Mouse (Mus musculus): ENCODE measurements around the gene Rnase12. TPM values are rescaled to one million over a fixed set of nuclear protein-coding genes. Genes with fewer than 3 reads are reported as not detected.
A peak's percentile ranks its signal among the peaks of the same experiment; 100 is the strongest.

The Rnase12 gene
- total RNA-seq, 2 experiments from 2014 or later = not detected

DNA sequence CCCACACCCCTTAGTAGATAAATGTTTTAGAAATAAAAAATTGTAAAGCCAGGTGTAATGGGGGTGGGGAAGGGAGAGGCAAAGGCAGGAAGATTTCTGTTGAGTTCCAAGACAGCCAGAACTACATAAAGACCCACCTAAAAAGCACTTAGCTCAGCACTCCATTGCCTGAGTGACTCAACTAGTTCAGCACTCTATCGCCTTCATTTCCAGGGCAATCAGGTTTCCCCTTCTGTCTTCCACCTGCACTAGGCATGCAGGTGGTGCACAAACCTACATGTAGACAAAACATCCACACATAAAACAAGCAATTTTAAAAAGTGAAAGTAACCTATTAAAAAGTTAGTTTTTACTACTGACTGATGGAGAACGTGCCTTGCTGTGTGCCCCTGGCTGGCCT, 27.6 kb upstream of the Rnase12 start:
- no peak for DNase-seq

DNA sequence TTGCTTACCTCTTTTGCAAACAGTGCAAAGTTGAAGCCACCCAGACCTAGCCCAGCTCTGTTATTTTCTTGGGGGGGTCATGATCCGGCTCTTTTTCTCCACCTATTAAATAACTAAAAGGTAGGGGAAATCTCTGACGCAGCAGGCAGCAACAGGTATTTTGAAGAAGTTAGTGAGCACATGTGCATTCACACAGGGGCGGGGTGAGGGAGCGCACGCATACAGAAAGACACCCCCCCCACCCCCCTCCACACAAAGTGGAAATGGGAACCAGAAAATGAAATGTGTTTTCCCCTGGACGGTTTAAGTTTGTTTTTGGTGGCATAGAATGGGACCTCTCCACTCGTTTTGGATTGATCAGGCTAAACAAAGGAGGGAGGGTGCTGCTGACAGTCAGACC, 26.3 kb upstream of the Rnase12 start:
- no peak for DNase-seq

DNA sequence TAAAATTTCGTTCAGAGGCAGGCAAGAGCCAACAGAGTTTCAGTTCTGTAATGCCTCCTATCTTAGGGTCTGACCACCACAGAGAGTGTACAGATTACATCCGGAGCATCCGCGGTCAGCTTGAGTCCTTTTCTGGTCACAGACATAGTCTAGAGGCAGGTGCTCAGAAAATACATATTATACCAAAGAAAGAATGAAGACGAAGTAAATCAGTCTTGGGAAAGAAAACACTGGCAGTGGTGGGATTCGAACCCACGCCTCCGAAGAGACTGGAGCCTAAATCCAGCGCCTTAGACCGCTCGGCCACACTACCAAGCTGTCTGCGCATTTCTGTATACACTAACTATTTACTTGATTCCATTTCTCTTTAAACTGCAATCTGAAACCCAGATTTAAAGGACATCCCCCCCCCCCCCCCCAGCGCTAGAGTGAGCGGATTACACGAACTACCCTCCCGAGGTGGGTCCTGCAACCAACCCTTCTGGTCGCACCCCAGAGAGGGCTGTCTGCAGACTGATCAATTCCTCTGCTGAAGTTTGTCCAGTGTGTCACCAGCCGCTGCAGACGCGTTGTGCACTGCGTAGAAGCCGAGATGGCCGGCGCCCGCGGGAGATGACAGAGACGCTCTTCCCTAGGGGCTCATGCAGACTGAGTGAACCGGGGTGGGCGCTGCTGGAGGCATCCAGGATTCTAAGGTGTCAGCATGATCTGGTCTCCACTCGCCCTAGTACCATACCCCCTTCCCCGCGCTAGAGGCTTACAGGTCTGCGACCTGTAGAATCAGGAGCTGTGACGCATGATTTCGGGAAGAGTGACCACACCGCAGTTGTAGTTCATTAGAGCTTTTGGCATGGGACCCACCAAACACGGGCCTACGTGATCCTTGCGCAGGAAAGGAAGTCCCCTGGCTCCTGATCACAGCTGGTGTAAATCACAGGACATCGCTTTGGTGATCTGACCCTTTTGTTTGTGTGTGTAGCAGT, 25.4 kb upstream of the Rnase12 start:
- DNase-seq = peak; percentile 67

DNA sequence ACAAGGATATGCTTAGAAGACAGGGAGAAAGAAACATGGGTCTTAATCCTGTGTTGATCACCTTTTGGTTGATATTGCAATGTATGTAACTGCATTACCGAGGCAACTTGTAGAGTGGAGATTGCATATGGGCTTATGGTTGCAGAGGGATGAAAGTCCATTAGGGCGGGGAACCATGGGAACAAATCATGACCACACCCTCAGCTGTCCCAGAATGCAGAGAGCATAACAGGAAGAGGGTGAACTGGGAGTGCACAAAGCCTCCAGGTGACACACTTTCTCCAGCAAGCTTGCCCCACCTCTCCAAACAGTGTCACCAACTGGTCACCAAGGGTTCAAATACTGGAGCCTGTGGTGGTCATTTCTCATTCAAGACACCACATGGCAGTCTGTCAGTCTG, 23.6 kb upstream of the Rnase12 start:
- no peak for DNase-seq

DNA sequence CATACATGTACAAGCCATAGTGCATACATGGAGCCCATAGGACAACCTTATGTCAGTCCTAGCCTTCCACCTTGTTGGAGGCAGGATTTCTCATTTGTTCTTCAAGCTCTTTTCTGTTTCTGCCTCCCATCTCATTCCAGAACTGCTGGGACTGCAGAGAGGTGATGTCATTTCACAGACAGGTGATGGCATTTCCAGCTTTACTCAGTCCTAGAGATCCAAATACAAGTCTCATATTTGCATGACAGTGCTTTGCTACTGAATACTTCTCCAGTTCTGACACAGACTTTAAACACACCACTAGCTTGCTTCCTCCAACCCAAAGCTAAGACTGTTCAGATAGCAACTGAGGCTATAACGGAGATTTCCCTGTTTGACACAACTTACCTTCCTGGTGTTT, 21.7 kb upstream of the Rnase12 start:
- no peak for DNase-seq

DNA sequence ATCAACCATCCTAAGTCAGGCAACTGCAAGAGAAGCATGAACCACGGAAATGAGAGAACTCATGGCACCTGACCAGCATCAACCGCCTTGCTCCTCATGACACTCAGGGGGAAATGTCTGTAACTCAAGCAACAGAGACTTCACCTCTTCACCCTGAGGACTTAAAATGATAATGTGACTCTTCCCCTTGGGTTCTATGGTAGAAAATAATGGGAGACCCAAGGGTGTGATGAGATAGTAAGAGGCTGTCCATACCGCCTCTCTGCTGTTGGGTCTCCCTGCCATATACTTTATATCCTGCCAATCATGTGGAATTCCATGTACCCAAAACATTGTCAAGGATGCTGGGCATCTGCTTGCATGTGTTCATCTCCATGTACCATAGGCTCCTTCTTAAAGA, 16.9 kb upstream of the Rnase12 start, which contains the start of gene Olfr750:
Olfr750 (minus strand) TSS at position 101 of the 400 bp plus-strand sequence.
- no peak for DNase-seq

DNA sequence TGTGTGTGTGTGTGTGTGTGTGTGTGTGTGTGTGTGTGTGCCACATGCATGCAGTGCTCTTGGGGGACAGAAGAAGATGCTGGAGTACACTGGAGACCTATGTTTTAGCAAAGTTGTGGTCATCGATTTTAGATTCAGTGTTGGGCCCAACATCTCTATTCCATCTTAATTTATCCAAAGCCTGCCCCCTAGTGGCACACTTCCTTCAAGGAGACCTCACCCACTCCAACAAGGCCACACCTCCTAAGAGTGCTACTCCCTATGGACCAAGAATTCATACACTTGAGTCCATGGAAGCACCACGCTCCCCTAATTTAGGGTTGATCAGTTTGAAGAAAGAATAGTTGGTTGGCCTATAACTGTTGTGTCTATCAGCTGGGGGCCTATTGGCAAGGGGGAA, 12.2 kb upstream of the Rnase12 start:
- peak; percentile 56 for DNase-seq

DNA sequence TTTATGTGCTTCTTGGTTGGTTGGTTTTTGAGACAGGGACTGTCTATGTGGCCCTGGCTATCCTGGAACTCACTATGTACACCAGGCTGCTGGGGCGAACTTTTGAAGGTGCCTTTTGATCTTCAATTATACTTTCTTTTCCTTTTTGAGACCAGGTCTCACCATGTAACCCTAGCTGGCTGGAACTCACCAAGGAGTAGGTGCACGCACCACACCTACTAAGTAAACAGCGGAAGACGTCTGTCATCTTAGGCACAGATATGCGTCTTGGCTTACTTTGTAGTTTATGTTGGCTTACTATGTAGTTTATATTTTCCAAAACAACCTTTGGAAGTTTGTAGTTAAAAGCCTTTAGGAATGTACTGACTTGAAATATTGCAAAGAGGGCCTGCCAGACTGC, 11.5 kb upstream of the Rnase12 start:
- DNase-seq = no peak

DNA sequence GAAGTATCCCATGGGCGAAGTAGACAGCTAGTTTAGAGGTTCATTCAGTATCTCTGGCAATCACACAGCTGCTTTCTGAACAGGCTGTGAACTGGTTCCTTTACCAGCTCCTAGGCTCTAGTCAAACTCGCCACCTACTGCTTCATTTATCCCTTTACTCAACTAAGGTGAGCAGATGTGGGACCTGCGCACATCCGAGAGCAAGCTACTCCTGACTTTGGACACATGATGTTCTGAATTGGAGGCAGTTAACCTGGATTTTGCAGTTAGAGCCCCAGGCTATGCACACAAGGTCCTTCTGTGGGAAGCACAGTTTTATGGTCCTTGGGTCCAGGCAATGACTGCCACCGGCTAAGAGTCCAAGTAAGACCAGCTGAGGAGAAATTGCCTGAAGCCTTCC, 3.3 kb upstream of the Rnase12 start:
- DNase-seq = no peak

DNA sequence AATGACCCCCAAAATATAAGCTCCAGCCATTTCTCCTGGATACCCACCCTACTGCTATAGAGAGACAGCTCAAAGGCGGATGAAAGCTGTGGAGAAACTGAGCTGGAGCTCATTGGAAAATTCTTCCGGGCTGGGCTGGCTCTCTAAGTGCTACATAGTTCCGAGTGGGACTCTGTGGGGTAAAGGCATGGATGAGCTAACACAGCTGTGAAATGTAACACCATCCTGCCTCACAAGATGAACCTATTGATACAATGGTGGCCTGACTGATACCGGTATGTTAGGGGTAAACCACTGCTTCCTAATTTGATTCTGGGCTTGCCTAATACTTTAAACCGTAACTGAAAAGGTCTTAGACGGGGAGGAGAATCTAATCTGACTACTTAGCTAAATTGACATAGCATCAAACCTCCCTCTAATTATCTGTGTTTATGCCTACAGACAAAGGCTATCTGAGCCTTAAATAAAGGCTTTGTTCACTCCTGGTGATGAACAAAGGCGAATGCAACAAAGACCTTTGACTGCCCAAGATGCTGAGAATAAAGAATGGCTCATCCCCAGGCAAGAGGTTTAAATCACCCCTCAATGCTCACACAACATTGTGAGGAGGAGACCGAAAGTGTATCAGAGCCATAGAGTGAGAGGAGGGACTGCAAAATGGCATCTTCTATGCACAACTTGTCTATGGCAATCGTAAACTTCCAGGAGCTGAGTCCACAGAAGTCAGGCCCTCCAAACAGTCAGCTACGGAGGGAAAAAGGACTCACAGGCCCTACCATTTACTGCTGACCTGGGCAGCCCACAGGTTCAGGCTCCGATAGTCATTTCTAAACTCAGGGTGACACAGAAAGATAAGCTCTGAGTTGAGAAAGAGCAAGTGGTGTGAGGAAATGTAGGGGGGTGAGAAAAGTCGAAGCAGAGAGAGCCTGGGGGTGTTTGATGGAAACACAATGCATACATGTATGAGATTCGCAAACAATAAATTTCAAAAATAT, 2.9 kb downstream of the Rnase12 start:
- DNase-seq = no peak

DNA sequence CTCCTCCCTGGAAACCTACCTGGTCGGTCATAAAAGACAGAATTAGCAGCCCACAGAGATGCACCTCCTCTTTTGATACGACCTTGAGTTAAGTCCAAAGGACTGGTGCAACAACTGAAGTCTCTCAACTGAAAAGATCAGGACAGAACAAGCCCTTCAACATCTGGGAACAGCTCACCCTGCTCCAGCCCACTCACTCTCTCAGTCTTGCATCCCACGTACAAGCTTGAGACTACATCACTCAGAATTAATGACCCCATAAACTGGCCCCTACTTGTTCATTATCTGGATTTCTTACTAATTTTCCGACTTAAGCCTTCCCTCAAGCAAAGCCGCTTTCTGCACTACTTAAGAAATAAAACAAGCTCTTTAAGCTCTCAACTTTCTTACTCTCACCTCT, 4.3 kb downstream of the Rnase12 start:
- no peak for DNase-seq

DNA sequence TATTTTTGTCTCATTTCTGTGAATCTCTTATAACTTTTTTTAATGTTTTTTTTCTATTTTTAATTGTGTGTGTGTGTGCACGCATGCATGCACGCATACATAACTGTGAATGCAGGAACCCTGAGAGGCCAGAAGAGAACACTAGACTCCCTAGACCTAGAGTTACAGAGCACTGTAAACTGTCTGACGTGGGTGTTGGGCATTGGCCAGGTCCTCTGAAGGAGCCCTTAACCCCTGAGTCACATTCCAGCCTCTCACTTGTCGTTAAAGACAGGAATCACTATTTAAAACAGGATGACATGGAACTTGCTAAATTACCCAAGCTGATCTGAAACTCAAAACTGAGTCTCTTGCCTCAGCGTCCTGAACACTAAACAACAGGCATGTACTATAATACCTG, 5.5 kb downstream of the Rnase12 start:
- DNase-seq = no peak

DNA sequence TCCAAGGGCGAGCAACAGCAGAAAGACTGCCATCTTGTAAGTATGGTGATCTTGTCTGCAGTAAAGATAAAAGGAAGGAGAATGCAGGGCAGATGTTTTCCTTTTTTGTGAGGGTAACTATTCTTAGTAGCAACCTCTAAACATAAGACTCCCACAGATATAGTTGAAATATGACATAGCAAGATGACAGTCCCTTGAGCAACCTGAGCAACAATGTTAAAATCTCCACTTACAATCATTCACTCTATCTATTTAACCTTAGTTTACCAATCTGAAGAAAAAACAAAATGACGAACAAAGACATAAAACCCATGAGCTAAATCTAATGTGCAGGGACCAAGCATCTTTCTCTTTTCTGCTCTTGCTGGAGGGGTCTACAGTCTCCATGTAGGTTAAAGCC, 7.4 kb downstream of the Rnase12 start, which contains the start of gene Rnase11:
Rnase11 (minus strand) TSS at position 101 of the 400 bp plus-strand sequence.
- no peak for DNase-seq

DNA sequence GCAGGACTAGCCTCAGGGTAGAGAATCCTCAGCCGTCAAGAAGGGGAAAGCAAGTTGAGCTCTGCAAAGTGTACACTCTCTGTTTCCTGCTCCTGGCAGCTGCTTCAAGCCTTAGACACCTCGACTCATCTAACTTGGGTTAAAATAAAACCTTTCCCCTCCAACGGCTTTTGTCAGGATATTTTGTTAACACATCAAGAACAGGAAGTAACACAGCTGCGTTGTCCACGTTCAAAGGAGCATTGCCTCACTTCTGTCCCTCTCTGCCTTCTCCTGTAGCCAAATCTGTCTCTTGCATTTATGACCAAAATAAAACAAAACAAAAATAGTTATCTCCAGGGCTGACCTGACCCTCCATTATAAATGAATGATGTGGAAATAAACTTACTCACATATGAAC, 9.6 kb downstream of the Rnase12 start:
- no peak for DNase-seq

DNA sequence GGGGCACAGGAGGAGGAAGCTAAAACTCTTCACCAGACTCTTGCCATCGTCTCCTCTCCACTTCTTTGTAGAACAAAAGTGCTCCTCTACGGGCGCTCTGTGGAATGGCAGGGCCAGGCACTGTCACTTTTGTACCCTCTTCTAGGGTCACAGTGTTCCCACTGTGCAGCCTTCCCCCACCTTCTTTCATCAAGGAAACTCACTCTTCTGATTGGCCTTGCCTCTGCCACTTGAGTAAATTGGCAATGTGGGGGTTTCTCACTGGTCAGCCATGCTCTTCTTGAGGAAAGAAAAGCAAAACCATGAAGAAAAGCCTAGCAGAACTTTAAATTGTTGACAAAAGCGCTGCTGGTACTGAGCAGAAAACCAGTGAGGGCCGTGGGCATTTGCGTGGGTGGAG, 15.7 kb downstream of the Rnase12 start, which contains the start of gene Rnase9:
Rnase9 (minus strand) TSS at position 101 of the 400 bp plus-strand sequence.
- no peak for DNase-seq

DNA sequence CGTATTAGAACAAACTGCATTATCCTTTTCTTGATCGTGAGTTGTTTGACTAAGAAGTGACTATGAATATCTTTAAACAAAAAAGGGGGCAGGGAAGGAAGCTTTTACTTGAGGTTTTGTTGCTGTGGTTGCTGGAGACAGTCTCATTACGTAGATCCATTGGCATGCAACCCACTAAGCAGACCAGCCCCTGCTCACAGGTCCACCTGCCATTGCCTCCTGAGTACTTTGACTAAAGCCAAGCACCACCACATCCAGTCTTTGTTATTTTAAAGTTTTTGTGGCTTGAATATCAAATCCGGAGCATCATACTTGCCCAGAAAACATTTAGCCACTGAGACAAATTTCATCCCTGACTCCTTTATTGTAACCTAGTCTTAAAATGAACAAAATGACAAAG, 21.2 kb downstream of the Rnase12 start:
- DNase-seq = no peak

DNA sequence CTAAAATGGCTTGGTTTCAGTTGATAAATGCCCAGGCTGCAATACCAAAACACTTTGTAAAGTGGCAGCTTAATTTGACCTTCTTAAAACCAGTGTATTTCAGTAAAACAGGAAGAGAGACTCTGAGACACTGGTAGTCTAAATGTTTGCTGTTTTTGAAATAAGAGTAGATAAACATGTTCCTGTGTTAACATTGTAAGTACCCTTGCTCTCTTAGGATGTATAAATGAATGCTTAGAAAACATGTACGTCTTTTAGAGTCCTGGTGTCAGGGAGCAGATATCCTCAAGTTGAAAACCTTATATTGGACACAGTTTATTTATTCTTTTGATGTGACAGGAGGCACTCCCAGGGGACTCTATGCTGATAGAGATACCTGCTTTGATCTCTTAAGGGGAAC, 22.3 kb downstream of the Rnase12 start:
- DNase-seq = no peak

DNA sequence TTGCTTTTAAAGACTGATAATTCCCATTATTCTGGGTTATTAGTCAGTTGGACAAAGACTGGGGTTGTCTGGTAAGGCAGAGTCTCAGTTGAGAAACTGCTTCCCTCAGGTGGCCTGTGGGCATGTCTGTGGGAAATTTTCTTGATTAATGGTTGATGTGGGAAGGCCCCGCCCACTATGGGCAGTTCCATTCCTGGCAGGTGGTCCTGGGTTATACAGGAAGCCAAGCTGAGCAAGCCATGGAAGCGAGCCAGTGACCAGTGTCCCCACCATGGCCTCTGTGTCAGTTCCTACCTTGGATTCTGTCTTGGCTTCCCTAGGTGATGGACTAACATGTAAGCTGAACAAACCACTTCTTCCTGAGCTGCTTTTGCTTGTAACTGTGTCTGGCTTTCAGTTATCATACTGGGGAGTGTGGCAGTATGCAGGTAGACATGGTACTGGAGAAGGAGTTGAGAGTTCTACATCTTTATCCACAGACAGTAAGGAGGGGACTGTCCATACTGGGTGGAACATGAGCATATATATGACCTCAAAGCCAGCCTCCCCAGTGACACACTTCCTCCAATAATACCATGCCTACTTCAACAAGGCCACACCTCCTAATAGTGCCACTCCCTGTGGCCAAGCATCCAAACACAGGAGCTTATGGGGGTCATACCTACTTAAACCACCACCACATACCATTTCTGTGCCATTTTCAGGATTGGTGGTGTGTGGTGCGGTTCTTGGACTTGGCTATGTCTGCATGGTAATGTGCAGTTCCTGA, 29.9 kb downstream of the Rnase12 start:
- no peak for DNase-seq

DNA sequence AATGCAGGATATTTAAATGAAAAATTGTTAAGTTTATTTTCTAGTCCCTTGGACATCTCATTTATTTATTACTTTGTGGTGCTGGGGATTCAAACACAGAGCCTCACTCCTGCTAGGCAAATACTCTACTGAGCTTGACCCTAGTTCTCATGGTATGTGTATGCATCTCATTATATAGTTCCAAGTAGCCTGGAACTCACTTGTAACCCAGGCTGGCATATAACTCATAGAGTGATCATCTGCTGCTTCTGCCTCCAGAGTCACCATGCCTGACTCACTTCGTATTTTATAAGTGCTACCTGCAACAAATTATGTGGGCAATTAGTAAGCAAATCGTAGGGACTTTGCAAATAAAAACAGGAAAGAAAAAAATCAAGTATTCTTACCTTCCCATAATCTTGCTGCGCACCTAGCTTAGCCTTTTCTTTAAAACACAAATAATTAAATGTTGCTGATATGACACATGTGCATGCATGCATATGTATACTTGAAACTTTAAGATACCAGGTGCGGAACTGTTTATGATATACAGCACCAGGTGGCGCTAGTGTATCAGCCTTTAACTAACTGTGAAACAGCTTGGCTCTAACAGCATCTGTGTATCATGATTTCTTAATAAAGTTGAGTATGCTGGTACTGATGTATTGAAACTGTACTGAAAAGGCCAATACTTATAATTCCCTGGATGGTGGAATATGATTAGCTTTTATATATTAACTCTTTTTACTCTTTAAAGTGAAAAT, 30.9 kb downstream of the Rnase12 start:
- DNase-seq = peak; percentile 74

DNA sequence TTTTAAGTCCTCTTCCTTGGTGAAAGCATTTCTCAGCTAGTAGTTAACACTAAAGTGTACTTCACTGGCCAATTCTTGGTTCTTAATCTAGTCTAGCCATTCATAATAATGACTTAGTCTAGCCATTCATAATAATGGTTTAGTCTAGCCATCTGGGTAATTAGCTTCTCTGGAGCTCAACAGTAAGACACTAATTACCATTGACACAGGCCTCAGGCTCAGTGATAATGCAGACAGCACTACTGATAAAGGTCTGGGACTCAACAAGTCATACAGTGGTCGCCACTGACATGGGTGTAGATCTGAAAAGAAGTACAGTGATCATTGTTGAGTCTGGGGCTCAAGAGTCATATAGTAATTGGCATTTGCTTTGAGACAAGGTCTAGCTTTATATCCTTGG, 32.6 kb downstream of the Rnase12 start:
- DNase-seq = no peak

DNA sequence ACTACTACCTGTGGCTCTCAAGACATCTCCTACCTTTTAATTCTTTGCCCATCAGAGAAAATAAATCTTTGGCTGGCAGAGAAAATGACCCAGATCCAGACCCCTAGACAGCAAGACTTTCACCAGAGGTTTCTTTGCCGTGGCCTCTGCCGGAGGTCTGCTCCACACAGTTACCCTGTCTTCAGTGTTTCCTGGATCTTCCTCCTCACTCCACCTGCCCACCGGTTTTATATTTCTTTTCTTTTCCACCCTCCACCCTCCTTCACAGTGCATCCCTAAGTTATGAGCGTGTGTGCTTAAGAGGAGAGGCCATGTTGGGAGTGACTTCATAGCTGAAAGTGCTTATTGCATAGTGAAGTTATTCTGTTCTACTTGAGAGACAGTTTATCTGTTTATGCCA, 34.0 kb downstream of the Rnase12 start:
- DNase-seq = no peak

All from adrenal gland, postnatal 10 days (tissue).